Mouse (Mus musculus): ENCODE results near the gene Gm13696.
"Not testable (repeated sequence)": the region's sequence is repeated elsewhere in the genome, so short reads cannot be mapped to it uniquely, and the experiment has no call there.

Gene Gm13696

DNA sequence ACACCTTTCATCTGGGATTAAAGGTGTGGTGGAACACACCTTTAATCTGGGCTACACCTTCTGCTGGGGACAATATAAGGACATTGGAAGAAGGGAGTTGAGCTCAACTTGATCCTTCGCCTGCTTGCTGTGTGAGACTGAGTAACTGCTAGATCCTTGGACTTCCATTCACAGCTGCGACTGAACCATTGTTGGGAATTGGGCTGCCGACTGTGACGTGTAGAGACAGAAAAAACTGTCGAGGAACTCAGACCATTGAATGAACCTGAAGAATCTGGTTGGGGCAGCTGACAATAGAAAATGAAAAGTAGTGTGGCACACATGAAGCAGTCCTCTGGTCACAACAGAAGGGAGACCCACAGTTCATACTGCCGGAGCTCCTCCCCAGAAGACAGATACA, at the start of gene Gm13696:
Gene Gm13696 (plus strand): TSS at position 301 of the 400 bp plus-strand sequence.
- DNase-seq, result not testable (repeated sequence)

GRCm38 (mm10) chr2:83929478-83930088, 43.3 kb upstream of the Gm13696 start:
- DNase-seq, result no peak

- peak; percentile 43 for DNase-seq
Observed at GRCm38 (mm10) chr2:83940931-83941361, 32.0 kb upstream of the Gm13696 start, which contains the start of gene Zswim2. Gene Zswim2 (minus strand): TSS chr2:83941228.

DNA sequence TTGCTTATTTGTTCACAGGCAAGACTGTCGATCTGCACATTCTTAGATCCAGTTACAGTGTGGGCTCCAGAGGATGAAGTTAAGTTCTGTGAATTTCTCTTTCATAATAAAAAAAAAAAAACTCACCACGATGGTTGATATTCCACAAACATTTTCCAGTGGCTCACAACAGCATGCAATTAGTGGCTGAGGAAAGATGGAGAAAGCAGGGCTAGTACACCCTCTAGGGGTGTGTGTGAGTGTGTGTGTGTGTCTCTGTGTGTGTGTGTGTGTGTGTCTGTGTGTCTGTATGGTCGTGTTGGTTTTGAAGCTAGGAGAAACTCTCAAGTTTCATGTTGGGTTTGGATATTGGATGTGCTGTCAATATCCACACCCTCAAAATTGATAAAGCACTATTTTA, 31.5 kb upstream of the Gm13696 start:
- DNase-seq, result no peak

GRCm38 (mm10) chr2:83941792-83942191, 31.1 kb upstream of the Gm13696 start:
- DNase-seq, result no peak

DNA sequence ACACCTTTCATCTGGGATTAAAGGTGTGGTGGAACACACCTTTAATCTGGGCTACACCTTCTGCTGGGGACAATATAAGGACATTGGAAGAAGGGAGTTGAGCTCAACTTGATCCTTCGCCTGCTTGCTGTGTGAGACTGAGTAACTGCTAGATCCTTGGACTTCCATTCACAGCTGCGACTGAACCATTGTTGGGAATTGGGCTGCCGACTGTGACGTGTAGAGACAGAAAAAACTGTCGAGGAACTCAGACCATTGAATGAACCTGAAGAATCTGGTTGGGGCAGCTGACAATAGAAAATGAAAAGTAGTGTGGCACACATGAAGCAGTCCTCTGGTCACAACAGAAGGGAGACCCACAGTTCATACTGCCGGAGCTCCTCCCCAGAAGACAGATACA, 17.5 kb upstream of the Gm13696 start, which contains the start of gene Gm13698:
Gene Gm13698 (plus strand): TSS at position 301 of the 400 bp plus-strand sequence.
- DNase-seq, result not testable (repeated sequence)

GRCm38 (mm10) chr2:83961203-83961602, 11.7 kb upstream of the Gm13696 start, which contains the start of gene Gm13693:
Gene Gm13693 (plus strand): TSS chr2:83961503.
- not testable (repeated sequence) for DNase-seq

GRCm38 (mm10) chr2:83967013-83967412, 5.9 kb upstream of the Gm13696 start, which contains the start of gene Gm13695:
Gene Gm13695 (plus strand): TSS chr2:83967313.
- DNase-seq, result not testable (repeated sequence)

- DNase-seq, result not testable (repeated sequence)
Observed at GRCm38 (mm10) chr2:83978633-83979032, 5.7 kb downstream of the Gm13696 start, which contains the start of gene Gm13694. Gene Gm13694 (plus strand): TSS chr2:83978933.

DNA sequence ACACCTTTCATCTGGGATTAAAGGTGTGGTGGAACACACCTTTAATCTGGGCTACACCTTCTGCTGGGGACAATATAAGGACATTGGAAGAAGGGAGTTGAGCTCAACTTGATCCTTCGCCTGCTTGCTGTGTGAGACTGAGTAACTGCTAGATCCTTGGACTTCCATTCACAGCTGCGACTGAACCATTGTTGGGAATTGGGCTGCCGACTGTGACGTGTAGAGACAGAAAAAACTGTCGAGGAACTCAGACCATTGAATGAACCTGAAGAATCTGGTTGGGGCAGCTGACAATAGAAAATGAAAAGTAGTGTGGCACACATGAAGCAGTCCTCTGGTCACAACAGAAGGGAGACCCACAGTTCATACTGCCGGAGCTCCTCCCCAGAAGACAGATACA, 11.5 kb downstream of the Gm13696 start, which contains the start of gene Gm13697:
Gene Gm13697 (plus strand): TSS at position 301 of the 400 bp plus-strand sequence.
- DNase-seq, result not testable (repeated sequence)

- DNase-seq, result not testable (repeated sequence)
Observed at GRCm38 (mm10) chr2:83990253-83990652, 17.3 kb downstream of the Gm13696 start, which contains the start of gene Gm13691. Gene Gm13691 (plus strand): TSS chr2:83990553.

DNA sequence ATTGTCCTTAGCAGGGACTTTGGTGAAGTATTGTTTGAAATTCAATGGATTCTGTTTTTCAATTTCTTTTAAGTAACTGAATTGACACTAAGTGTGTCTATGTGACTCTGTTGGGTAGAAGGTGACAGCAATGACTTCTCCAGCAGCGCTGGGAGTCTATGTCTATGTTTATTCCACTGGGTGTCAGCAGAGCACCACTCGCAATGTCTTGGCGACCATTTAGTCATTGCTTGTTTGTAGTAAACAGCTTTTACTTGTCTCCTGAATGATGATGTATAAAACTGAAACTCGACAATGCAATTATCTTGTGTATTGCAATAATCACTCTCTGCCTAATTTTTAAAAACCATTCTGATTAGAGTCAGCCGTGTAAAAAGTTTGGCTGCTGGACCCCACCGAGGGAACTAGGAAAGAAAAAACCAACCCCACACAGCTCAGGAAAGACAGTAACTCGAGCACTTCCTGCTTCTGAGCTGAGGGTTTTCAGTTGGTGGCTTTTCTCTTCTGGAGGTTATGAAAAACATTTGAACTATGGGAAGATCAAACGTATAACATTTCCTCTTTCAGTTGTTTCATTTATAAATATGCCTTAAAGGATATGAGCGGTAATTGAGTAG, 20.8 kb downstream of the Gm13696 start:
- not testable (repeated sequence) for DNase-seq

- DNase-seq, result not testable (repeated sequence)
Observed at GRCm38 (mm10) chr2:83994526-83994925, 21.6 kb downstream of the Gm13696 start.

DNA sequence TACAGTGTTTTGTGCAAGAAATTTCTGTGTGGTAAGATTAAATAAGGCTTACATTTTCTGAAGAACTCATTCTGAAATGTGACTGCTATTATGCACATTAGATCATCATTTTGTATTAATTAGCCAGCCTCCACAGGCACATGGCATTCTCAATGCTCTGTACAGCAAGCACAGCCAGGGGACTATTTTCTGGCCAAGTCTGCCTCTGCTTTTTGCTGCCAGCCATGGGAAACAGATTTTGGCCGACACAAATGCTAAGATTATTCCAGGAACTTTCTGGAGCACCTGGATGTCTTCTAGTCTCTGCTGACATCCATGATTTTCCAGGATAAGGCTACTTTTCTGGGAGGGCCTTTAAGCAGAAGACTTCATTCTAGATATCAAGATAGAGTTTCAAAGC, 36.0 kb downstream of the Gm13696 start:
- DNase-seq, result no peak

GRCm38 (mm10) chr2:84009818-84010217, 36.9 kb downstream of the Gm13696 start:
- DNase-seq, result no peak

GRCm38 (mm10) chr2:84014572-84014971, 41.6 kb downstream of the Gm13696 start:
- DNase-seq, result no peak

GRCm38 (mm10) chr2:84016291-84016690, 43.4 kb downstream of the Gm13696 start:
- not testable (repeated sequence) for DNase-seq

DNA sequence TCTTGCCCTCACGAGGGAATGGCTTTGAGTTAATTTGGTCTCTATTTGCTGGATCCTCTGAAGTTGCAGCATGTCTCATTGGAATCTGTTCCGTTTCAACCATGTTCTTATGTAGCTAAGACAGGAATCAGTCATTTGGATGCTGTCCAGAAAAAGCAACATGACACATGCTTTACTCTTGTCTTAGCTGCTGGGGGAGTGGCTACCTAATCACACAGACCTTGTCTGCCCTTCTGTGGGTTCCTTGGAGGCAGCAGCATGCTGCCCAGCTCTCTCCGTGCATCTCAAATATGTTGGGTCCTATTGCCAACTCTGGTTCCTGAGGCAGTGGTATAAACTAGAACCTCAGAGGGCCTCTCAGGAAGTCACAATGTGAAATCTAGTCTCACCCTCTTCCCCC, 45.4 kb downstream of the Gm13696 start:
- DNase-seq, result no peak

GRCm38 (mm10) chr2:84019519-84020305, 46.8 kb downstream of the Gm13696 start:
- DNase-seq, result peak; percentile 71

- DNase-seq, result no peak
Observed at GRCm38 (mm10) chr2:84021930-84022329, 49.0 kb downstream of the Gm13696 start.

GRCm38 (mm10) chr2:84022905-84023304, 50.0 kb downstream of the Gm13696 start:
- DNase-seq, result peak; percentile 10

DNA sequence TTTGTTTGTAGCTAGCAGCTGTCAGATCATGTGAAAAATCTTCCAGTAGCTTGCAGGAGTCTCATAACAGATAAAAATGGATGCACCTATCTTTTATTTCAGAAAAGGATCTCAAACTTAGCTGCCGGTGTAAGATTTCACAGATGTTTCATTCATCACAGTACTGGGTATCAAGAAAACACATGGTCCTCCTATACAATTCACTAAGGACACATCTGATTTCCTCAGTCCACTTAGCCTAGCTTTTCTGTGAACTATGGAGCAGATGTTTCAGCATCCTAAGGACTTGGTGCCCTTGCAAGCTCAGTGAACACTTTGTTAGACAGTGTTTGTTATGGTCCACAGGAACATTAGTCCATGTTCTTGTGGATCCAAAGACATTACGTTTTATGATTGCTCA, 50.4 kb downstream of the Gm13696 start:
- DNase-seq, result no peak
